Mouse (Mus musculus): ENCODE results near the gene Zbtb17. TPM values are rescaled to one million over a fixed set of nuclear protein-coding genes. Genes with fewer than 3 reads are reported as not detected.

Zbtb17 gene
- total RNA-seq, 1 experiment from 2014 or later = 21.7 TPM

DNA sequence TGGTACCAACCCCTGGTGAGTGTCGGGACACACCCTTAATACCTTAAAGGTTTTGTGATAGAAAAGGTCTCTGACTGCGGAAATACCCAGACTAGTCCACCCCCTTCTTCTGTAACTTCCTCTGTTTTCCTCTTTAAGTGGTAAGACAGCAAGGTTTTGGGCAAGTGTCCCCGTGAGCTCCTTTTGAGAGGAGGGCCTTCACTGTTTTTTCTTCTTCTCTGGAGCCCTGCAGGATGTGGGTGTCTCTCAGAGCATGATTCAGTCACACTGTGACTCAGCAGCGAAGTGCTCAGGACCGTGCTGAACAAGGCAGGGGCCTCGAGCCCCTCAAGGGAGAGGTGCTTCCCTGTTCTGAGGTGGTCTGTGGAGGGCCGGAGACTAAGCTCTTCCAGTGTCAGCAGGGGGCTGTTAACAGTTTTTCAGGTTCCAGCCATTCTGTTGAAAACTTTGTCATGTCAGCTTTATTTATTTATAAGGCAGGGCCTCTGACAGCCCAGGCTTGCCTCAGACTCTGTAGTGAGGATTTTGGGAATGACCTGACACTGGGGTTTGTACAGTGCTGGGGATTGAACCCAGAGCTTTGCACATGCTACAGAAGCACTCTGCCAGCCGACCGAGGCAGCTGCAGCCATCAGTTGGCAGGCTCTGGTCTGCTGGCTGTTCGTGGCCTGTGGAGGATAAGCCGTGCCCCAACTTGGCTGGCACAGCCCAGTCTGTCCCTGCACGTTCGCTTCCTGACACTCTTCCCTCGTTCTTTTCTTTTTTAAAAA lies 10.3 kb downstream of the Zbtb17 start:
- peak; percentile 58; the same call in 1 of the 2 replicates for ATAC-seq (replicated peaks; ENCODE audit: insufficient number of reproducible peaks, low FRiP score, low TSS enrichment, poor library complexity, severe bottlenecking)

DNA sequence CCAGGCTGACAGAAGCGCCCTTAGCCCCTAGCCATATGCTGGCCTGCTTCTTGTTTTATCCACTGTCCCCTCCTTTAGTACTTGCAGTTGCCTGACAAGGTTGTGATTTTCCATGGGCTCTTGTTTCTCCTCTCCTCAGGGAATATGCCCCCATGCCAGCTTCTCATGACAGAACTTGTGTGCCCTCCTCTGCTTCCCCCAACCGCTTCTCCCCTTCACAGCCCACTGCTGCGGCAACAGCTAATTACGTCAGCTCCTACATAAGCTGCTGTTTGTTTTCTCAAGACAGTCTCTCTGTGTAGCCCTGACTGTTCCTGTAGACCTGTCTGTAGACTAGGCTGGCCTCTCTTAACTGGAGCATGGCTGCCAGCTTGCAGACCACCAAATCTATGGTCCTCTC lies 11.1 kb downstream of the Zbtb17 start:
- ATAC-seq (replicated peaks; ENCODE audit: insufficient number of reproducible peaks, low FRiP score, low TSS enrichment, poor library complexity, severe bottlenecking) = no peak

DNA sequence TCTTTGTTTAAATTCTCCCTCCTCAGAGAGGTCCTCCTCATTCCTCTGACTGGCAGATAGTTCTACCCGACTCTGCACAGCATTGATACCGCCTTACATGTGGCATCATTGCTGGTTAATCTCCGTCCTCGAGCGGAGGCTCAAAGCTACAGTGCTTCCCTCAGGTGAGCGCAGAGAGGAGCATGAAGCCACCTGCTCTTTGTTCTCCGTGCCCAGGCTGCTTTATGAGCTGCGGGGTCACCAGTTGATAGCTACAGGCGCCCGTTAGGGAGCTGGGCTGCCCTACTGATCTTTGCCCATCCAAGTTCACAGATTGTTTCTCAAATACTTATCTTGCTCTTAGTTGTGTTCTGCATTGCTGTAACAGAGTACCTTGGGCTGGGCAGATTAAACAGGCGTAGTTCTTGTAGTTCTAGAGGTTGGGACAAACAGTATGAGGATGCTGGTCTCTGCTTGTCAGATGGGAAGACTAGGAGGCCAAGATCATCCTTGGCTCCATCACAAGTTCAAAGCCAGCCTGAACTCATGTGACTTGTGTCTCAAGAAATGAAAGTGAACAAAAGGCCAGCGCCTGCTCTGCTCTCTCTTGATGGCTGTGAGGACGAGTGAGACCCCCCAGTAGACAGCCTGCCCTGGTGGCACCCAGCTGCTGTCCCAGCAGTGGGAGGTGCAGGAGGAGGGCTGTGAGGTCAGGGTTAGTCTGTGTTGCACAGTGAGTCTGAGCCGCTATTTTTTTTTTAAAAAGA lies 11.9 kb downstream of the Zbtb17 start:
- ATAC-seq (replicated peaks; ENCODE audit: insufficient number of reproducible peaks, low FRiP score, low TSS enrichment, poor library complexity, severe bottlenecking) = no peak

DNA sequence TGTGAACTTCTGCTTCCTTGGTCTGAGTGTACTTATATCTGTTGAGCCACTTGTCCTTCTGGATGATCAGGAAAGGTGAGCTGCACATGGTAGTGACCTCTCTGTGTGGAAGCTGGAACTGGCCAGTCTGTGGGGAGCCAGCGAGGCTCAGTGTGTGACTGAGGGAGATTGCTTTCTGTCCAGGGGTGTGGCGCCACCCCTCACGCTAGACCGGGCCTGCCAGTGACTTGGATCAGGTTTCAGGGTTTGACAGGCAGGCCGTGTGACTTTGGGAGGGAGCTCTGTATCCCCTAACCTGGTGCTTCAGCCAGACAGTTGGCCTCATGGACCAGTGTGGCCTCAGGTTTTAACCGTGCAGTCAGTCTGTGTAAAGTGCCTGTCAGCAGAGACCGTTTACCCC lies 13.8 kb downstream of the Zbtb17 start:
- ATAC-seq (replicated peaks; ENCODE audit: insufficient number of reproducible peaks, low FRiP score, low TSS enrichment, poor library complexity, severe bottlenecking) = no peak

DNA sequence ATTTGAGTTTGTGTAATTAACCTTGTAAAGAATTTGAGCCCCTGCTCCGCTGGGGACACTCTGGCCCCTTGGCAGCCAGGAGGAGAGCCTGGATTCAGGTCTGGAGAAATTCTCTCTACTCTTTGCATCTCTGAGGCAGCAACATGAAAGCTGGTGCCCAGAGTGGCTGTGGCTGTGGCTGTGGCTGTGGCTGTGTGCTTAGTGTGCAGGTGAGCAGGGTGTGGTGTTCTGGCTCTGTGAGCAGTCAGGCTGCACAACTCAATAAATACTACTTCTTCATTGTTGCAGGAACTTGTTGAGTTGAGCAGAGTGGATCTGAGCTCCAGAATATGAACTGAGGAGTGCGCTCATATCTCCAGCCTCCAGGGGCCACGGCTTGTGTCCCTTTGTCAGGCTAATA lies 14.4 kb downstream of the Zbtb17 start:
- ATAC-seq (replicated peaks; ENCODE audit: insufficient number of reproducible peaks, low FRiP score, low TSS enrichment, poor library complexity, severe bottlenecking) = no peak

DNA sequence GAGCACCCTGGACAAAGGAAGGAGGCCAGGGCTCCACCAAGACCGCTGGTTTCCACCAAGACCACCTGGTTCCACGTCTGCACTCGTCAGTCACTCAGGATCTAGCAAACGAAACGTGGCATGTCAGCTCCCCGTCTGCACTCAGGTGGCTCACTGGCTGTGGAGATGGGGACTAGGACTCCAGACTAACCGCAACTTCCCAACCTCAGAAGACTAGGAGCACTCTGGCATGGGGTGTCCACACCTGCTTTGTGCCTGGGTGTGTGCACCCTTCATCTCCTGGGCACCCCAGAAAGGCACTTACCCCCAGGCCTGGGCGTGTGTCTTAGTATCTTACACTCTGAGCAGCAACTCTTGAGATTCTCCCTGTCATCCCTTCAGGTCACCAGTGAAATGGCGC lies 15.3 kb downstream of the Zbtb17 start:
- ATAC-seq (replicated peaks; ENCODE audit: insufficient number of reproducible peaks, low FRiP score, low TSS enrichment, poor library complexity, severe bottlenecking) = no peak

DNA sequence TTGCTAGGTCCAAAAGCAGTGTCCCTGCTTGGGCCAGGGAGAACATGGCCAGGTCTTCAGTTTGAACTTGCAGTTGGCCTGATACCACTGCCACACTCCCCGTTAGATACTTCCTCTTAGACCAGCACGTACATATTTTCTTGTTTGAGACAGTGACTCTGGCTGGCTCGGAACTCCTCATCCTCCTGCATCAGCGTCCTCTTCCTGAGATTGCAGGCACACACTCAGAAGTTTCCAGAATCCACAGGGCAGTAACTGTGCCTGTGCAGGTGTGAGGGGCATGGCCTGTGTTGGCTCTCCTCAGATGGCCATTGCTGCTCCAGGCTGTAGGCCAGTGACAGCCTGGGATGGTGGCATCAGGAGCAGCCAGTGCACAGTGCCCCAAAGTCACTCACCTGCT lies 16.0 kb downstream of the Zbtb17 start:
- ATAC-seq (replicated peaks; ENCODE audit: insufficient number of reproducible peaks, low FRiP score, low TSS enrichment, poor library complexity, severe bottlenecking) = no peak

DNA sequence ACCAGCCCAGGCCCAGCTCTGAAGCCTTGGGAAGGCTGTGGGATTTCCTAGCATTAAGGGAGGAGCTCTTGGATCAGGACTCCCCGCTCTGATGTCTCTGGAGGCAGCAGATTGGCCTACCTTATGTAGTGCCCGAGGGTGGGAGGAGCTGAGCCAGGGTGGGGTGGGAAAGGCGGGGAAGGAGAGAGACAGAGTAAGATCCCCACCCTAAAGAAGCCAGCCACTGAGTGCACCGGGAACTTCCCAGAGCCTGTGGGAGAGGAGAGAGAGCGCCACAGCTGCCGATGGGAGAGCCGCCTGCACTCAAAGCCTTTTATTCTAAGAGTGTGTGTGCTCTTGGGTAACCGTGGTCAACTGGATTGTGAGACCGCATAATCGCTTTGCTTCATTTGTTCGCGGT lies 16.6 kb downstream of the Zbtb17 start:
- ATAC-seq (replicated peaks; ENCODE audit: insufficient number of reproducible peaks, low FRiP score, low TSS enrichment, poor library complexity, severe bottlenecking) = no peak

DNA sequence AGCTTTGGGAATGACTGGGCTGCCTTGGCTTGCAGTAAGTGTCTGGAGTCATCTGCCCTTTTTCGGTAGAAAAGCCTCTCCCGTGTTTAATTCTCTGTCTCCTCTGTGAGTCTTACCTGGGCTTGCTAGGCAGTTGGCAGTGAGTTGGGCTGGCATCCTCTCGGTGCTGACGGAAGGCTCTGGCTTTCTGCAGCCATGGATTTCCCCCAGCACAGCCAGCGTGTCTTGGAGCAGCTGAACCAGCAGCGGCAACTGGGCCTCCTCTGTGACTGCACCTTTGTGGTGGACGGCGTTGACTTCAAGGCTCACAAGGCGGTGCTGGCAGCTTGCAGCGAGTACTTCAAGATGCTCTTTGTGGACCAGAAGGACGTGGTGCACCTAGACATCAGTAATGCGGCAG lies 17.1 kb downstream of the Zbtb17 start:
- no peak for ATAC-seq (replicated peaks; ENCODE audit: insufficient number of reproducible peaks, low FRiP score, low TSS enrichment, poor library complexity, severe bottlenecking)

DNA sequence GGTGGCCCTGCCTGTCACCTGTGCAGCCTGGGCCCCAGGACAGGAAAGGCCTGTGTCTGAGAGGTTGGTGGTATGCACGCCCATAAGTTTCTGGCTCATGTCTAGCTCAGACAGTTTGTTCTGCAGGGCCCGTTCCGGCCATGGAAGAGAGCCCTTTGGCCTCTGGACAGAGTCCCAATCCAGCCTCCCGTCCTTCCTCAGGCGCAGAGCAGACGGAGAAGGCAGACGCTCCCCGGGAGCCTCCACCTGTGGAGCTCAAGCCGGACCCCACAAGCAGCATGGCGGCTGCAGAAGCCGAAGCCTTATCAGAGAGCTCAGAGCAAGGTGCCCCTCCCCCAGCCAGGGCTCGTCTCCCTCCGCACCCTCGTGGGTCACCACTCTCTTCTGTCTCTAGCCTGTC lies 19.0 kb downstream of the Zbtb17 start:
- ATAC-seq (replicated peaks; ENCODE audit: insufficient number of reproducible peaks, low FRiP score, low TSS enrichment, poor library complexity, severe bottlenecking) = no peak

DNA sequence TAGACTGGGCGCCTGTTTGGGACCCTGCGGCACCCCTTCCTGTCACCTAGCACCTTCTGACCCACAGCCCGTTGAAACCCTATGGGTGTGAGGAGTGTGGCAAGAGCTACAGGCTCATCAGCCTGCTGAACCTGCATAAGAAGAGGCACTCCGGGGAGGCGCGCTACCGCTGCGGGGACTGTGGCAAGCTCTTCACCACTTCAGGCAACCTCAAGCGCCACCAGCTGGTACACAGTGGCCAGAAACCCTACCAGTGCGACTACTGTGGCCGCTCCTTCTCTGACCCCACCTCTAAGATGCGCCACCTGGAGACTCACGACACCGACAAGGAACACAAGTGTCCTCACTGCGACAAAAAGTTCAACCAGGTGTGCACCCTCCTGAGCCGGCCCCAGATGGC lies 20.3 kb downstream of the Zbtb17 start:
- ATAC-seq (replicated peaks; ENCODE audit: insufficient number of reproducible peaks, low FRiP score, low TSS enrichment, poor library complexity, severe bottlenecking) = no peak

DNA sequence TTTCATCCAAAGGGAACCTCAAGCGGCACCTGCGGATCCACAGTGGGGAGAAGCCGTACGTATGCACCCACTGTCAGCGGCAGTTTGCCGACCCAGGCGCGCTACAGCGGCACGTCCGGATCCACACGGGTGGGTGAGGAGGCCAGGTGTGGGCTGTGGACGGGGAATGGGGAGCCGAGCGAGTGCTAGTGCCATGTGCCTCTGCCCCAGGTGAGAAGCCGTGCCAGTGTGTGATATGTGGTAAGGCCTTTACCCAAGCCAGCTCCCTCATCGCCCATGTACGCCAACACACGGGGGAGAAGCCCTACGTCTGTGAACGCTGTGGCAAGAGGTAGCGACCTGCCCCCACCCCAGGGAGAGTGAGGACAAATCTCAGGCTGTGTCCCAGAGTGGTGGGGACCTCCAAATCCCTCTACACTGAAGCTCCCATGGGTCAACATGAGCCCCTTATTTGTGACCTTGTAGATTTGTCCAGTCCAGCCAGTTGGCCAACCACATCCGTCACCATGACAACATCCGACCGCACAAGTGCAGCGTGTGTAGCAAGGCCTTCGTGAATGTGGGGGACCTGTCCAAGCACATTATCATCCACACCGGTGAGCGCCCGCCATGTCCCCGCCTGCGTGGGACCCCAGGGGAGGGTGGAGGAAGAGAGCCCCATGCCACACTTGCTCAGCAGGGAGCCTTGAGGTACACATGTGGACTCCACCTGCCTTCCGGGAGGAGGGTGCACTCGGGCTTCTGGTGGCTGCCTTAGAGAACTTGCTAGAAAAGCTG lies 21.2 kb downstream of the Zbtb17 start:
- no peak for ATAC-seq (replicated peaks; ENCODE audit: insufficient number of reproducible peaks, low FRiP score, low TSS enrichment, poor library complexity, severe bottlenecking)

DNA sequence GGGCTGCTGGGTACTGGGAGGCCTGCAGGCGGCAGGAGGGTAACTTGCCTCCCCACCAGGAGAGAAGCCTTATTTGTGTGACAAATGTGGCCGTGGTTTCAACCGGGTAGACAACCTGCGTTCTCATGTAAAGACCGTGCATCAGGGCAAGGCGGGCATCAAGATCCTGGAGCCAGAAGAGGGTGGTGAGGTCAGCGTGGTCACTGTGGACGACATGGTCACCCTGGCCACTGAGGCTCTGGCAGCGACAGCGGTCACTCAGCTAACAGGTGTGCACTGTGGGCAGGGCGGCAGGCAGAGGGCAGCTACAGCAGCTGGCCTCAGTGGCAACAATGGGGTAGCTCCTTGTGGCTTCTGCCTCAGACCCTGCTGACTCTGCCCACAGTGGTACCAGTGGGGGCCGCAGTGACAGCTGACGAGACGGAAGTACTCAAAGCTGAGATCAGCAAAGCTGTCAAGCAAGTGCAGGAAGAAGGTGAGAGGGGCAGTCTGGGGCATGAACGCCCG lies 21.9 kb downstream of the Zbtb17 start:
- ATAC-seq (replicated peaks; ENCODE audit: insufficient number of reproducible peaks, low FRiP score, low TSS enrichment, poor library complexity, severe bottlenecking) = no peak

DNA sequence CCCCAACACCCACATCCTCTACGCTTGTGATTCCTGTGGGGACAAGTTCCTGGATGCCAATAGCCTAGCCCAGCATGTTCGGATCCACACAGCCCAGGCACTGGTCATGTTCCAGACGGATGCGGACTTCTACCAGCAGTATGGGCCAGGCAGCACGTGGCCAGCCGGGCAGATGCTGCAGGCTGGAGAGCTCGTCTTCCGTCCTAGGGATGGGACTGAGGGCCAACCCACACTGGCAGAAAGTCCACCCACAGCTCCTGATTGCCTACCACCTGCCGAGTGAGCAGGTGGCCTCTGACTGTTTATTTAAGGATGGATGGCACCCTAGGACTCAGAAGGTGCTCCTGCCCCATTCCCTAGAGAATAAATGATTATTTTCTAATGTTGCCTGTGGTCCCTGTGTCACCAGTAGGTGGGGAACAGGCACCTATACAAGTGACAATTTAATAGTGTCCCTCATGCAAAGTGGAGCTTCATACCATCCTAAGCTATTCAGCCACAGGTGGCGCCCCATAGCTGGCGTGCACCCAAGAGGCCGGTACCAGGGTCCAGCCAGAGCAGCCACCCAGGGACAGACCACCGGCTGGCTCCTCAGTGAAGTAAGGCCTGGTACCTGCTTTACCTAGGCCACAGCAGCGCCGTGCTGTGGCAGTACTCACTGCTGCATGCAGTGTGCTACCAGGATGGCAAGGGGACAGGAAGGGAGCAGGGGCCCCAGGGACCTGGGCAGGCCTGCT lies 22.6 kb downstream of the Zbtb17 start:
- ATAC-seq (replicated peaks; ENCODE audit: insufficient number of reproducible peaks, low FRiP score, low TSS enrichment, poor library complexity, severe bottlenecking) = no peak

DNA sequence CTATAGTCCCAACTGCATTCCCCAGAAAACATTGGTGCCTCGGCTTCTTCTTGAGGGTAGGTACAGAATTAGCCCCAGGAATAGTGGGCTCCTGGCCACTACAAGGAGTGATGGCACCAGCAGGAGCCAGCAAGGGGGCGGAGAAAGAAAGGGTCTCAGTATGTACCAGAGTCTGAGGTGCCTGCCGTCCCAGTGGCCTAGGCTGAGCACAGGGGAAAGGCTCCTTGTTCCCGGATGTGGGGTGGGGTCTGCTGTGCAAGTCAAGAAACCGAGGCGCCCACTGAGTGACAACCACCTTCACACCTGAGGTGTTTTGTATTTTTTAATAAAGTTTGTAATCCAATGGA lies 23.1 kb downstream of the Zbtb17 start:
- ATAC-seq (replicated peaks; ENCODE audit: insufficient number of reproducible peaks, low FRiP score, low TSS enrichment, poor library complexity, severe bottlenecking) = no peak

DNA sequence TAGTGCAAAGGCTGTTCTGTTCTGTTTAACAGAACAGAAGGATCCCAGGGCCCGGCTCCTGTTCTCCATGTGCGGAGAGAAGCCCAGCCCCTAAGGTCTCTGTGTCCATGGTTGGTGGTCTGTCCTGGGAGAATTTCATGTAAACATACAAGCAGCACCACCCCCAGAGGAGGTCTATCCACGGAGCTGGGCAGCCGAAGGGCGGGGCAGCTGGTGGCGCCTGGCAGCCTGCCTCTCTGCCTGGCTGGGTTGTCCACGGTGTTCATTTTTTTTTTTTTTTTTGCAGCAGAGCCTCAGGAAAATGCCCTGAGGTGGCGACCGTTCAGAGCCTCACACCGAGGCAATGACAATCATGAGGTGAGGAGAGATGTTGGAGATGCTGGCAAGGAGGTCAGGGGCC lies 24.1 kb downstream of the Zbtb17 start:
- ATAC-seq (replicated peaks; ENCODE audit: insufficient number of reproducible peaks, low FRiP score, low TSS enrichment, poor library complexity, severe bottlenecking) = no peak

DNA sequence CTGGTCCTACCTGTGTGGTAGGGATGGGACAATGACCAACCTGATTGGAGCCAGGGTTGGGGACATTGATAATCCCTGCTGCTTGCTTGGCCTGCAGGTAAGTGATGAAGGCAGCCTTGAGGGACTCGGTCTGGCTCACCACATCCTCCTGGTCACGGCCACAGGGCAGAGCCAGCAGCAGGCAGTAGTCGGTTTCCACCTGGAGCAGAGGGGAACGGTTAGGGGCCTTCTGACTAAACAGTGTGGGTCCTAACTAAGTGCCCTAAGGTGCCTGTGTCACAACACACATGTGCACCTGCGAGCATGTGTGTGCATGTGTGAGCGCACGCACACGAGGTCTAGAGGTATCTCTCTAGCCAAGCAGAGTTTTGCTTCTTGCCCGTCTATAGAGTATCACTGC lies 24.9 kb downstream of the Zbtb17 start:
- ATAC-seq (replicated peaks; ENCODE audit: insufficient number of reproducible peaks, low FRiP score, low TSS enrichment, poor library complexity, severe bottlenecking) = no peak

DNA sequence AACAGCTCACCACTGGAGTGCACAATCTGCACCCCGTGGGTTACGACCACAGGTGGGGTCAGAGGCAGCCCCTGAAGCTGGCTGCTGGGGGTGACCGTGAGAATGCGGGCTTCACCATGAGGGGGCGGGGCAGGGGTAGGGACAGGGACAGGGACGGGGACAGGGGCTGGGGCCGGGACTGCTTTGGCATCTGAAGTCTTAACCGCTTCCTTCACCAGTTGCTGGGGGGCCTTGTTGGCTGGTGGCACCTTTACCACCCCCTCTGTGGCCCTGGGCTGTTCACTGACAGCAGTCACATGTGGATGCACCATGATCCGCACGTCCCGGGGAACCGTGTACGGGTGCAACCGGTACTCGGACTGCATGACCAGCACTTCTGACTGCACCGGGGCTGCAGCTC lies 27.0 kb downstream of the Zbtb17 start:
- ATAC-seq (replicated peaks; ENCODE audit: insufficient number of reproducible peaks, low FRiP score, low TSS enrichment, poor library complexity, severe bottlenecking) = no peak

Data from monocyte, adult 5-6 weeks (primary cell).